Mouse (Mus musculus) liver, postnatal 0 days (tissue): ENCODE results near the gene Tsnax. TPM values are rescaled to one million over a fixed set of nuclear protein-coding genes. Genes with fewer than 3 reads are reported as not detected.

Source experiments
- ATAC-seq: fragments of 200-750 bp; cut with Nextera tagmentation; 2 replicates; pipeline ENCODE4 v1.8.0; 2017; ENCODE audit warnings: mild to moderate bottlenecking, moderate library complexity
- DNase-seq: peaks from one replicate; pipeline ENCODE4 v3.0.0-alpha.2; 2016
- H3K27ac ChIP-seq: fragments of 300-500 bp; sonication (generic); 2 replicates; pipeline ENCODE4 v1.5.1; 2014; ENCODE audit warnings: antibody characterized with exemption, moderate library complexity, mild to moderate bottlenecking, low read depth
- H3K27me3 ChIP-seq: fragments of 300-500 bp; sonication (generic); 2 replicates; pipeline ENCODE4 v1.6.1; 2014; ENCODE audit warnings: low read length, control low read depth, mixed read lengths; ENCODE audit not compliant: insufficient read depth
- H3K36me3 ChIP-seq: fragments of 300-500 bp; sonication (generic); replicated peaks from 2 replicates; pipeline ENCODE4 v1.6.1; 2014; ENCODE audit warnings: mild to moderate bottlenecking, control low read depth, low read length, moderate library complexity, mixed read lengths; ENCODE audit not compliant: insufficient read depth
- H3K4me1 ChIP-seq: fragments of 300-500 bp; sonication (generic); 2 replicates; pipeline ENCODE4 v1.6.1; 2014; ENCODE audit warnings: antibody characterized with exemption, mild to moderate bottlenecking, control low read depth; ENCODE audit not compliant: insufficient read depth
- H3K4me2 ChIP-seq: fragments of 300-500 bp; sonication (generic); 2 replicates; pipeline ENCODE4 v1.6.1; 2014; ENCODE audit warnings: low read depth, mild to moderate bottlenecking, low read length, moderate library complexity, mixed read lengths
- H3K4me3 ChIP-seq: fragments of 300-500 bp; sonication (generic); 2 replicates; pipeline ENCODE4 v1.5.1; 2014; ENCODE audit warnings: low read depth, low read length
- H3K9ac ChIP-seq: fragments of 300-500 bp; sonication (generic); replicated peaks from 2 replicates; pipeline ENCODE4 v1.6.1; 2014; ENCODE audit warnings: mild to moderate bottlenecking, moderate library complexity
- H3K9me3 ChIP-seq: fragments of 300-500 bp; sonication (generic); 2 replicates; pipeline ENCODE4 v1.6.1; 2016; ENCODE audit warnings: mild to moderate bottlenecking, control low read depth, low read length, mixed read lengths
- CTCF ChIP-seq: sonication (generic); IDR thresholded peaks from 2 replicates; pipeline ENCODE4 v1.5.1; 2016; ENCODE audit warnings: antibody characterized with exemption, low read depth
- EP300 ChIP-seq: IDR thresholded peaks from 2 replicates; pipeline ENCODE4 v1.6.1; 2016; ENCODE audit warnings: antibody characterized with exemption, low read depth, mild to moderate bottlenecking
- WGBS: fragments of 180-500 bp; shearing (Covaris S2); extraction: QIAGEN DNeasy Blood & Tissue Kit; methylation state at CpG from one replicate; pipeline ENCODE4 v1.1.7; 2014; ENCODE audit not compliant: insufficient replicate concordance; 5-methylcytosine and 5-hydroxymethylcytosine counted together
- microRNA-seq: library from miRNA; unstranded; fragments of <30 nt; microRNA quantifications from one replicate; pipeline ENCODE4, GENCODE M21; 2016
- polyA plus RNA-seq: library from polyadenylated mRNA; unstranded; fragments of >200 nt; fragmentation: Nextera tagmentation; extraction: Ambion mirVana; gene quantifications from 2 replicates; pipeline ENCODE4 v1.2.1, GENCODE M21; 2015

The Tsnax gene
- polyA plus RNA-seq, 1 experiment from 2014 or later: 29.5 TPM

- Histone ChIP-seq H3K4me2 (no peak overlapping the region), H3K36me3 (no peaks in the 10 kb centered on the region), H3K9me3 (no peaks in the 10 kb centered on the region), H3K9ac (no peak overlapping the region), H3K27me3 (no peaks in the 10 kb centered on the region), H3K27ac (no peak overlapping the region), H3K4me1 (peaks cover 10% of the 10 kb centered on the region), H3K4me3 (no peak overlapping the region)
- DNase-seq (no peak), ATAC-seq (no peak)
- 77% methylated on average over 19 of the region's 19 CpGs for WGBS
- TF ChIP-seq CTCF: no peak
- no peak for TF ChIP-seq EP300
Observed at GRCm38 (mm10) chr8:125080388-125081344, 67.9 kb downstream of the Tsnax start.

DNA sequence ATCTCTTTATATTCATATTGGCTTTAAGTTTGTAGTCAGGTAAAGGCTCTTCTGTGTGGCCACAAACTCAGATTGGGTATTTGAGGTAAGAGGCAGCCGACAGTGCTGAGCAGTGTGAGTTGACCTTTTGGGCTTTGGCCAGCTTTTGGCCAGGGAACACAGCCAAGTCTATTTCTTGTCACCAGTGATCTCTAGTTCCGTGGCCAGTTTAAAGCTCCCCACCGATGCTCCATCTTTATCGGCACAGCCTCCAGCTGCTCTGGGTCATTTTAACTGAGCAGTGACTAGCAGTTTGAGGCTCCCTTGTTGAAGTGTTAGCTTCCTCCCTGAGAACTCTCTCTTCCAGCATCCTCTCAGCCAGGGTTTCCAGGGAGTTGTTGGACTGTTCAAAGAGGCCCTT lies 70.9 kb downstream of the Tsnax start:
- no peak for ATAC-seq
- no peaks in the 10 kb centered on the region for H3K9me3 ChIP-seq
- H3K4me1 ChIP-seq: peaks cover 10% of the 10 kb centered on the region
- H3K4me2 ChIP-seq: no peak overlapping the region
- TF ChIP-seq EP300: no peak
- TF ChIP-seq CTCF: no peak
- no peak overlapping the region for H3K4me3 ChIP-seq
- 32% methylated on average over 4 of the region's 4 CpGs for WGBS
- H3K36me3 ChIP-seq: no peaks in the 10 kb centered on the region
- DNase-seq: peak; percentile 51
- H3K27me3 ChIP-seq: no peaks in the 10 kb centered on the region
- peak overlapping the region; percentile 51 for H3K27ac ChIP-seq
- no peak overlapping the region for H3K9ac ChIP-seq

Small RNA genes lying within 50 kb of the gene (microRNA-seq; reads per million reads assigned to microRNA genes)
- gene Gm22197: not detected

Other genes with a start within 250 kb of the Tsnax start
- 0.05 and 0.06 TPM in 2 replicates for gene Trim67, start 219.9 kb upstream of the Tsnax start, polyA plus RNA-seq
- 20.9 and 24.2 TPM in 2 replicates for gene Gnpat, start 150.0 kb upstream of the Tsnax start, polyA plus RNA-seq
- 16.8 and 17.6 TPM in 2 replicates for gene 2810004N23Rik, start 149.9 kb upstream of the Tsnax start, polyA plus RNA-seq
- 2.7 and 2.8 TPM in 2 replicates for gene Exoc8, start 115.3 kb upstream of the Tsnax start, polyA plus RNA-seq
- gene Sprtn, start 115.1 kb upstream of the Tsnax start, polyA plus RNA-seq: 3.7 and 4.0 TPM in 2 replicates
- 3.2 and 3.3 TPM in 2 replicates for gene Egln1, start 63.7 kb upstream of the Tsnax start, polyA plus RNA-seq
- gene Disc1, start 41.2 kb downstream of the Tsnax start, polyA plus RNA-seq: 0.19 and 0.22 TPM in 2 replicates